Comparison of ENCODE assay signal across 13 mouse cellular contexts in the genomic region with DNA sequence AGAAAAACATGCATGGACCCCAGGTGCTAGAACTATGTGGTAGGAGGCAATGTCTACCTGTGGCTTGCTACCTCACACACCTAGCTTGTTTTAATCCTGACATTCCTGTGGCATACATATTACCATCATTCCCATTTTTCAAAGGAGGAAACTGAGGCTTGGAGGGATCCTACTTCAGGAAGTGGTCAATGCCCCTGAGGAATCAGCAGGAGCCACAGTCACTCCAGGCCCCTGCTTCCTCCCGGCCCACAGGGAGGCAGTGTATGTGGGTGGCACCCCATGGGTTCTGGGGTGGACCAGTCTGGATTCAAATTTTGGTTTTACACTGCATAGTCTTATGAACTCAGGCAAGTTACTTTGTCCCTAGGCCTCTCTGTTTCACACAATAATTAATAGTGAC. TPM values are rescaled to one million over a fixed set of nuclear protein-coding genes. Genes with fewer than 3 reads are reported as not detected.
DNase-seq lines count a peak whose midpoint lies in the region; ATAC-seq and TF ChIP-seq lines count a peak whose summit lies in the region.
"Had no signal": no experiment of that assay in that cellular context is flagged by ENCODE, and none has a peak within 500 bp of the region (broad histone marks: within the 10 kb centered on the region; RNA-seq: fewer than 3 reads in every experiment).

No protein-coding gene starts in this region.

- H3K4me2 ChIP-seq in heart, embryonic 12.5 days: no peak overlapping the region
- H3K4me2 ChIP-seq in lung, embryonic 14.5 days: no peak overlapping the region
- H3K4me2 ChIP-seq: embryonic facial prominence, embryonic 12.5 days; hindbrain, embryonic 12.5 days; limb, embryonic 15.5 days had no signal

- peaks cover 20% of the 10 kb centered on the region for H3K9me3 ChIP-seq in heart, embryonic 12.5 days (replicated peaks)
- peaks cover 11% of the 10 kb centered on the region; the same call in 1 of the 2 replicates for H3K9me3 ChIP-seq in lung, embryonic 14.5 days (ENCODE audit: low read depth, low read length)
- H3K9me3 ChIP-seq: embryonic facial prominence, embryonic 12.5 days; hindbrain, embryonic 12.5 days had no signal

- no peak overlapping the region for H3K9ac ChIP-seq in heart, adult 2 months (ENCODE audit: low read depth, low read length)
- H3K9ac ChIP-seq in heart, embryonic 12.5 days: no peak overlapping the region
- H3K9ac ChIP-seq in lung, embryonic 14.5 days: no peak overlapping the region
- H3K9ac ChIP-seq: embryonic facial prominence, embryonic 12.5 days; forebrain, postnatal 0 days; hindbrain, embryonic 12.5 days; limb, embryonic 15.5 days had no signal

- WGBS in heart, adult 2 months: 78% methylated on average over 1 of the region's 1 CpGs
- WGBS in heart, embryonic 12.5 days: 72% methylated on average over 1 of the region's 1 CpGs
- 76% methylated on average over 1 of the region's 1 CpGs for WGBS in kidney, adult 2 months
- 57% methylated on average over 1 of the region's 1 CpGs for WGBS in lung, embryonic 14.5 days

- H3K36me3 ChIP-seq in heart, adult 2 months (ENCODE audit: control insufficient read depth, insufficient read depth, low read length): peaks cover 7% of the 10 kb centered on the region; the same call in 1 of the 2 replicates
- H3K36me3 ChIP-seq in heart, embryonic 12.5 days: peaks cover 19% of the 10 kb centered on the region
- H3K36me3 ChIP-seq in kidney, adult 2 months (ENCODE audit: control insufficient read depth, insufficient read depth, low read length): no peaks in the 10 kb centered on the region
- H3K36me3 ChIP-seq in lung, embryonic 14.5 days (ENCODE audit: insufficient read depth): no peaks in the 10 kb centered on the region
- H3K36me3 ChIP-seq: embryonic facial prominence, embryonic 12.5 days; hindbrain, embryonic 12.5 days; limb, embryonic 15.5 days had no signal

- intact Hi-C loops in heart, adult 2 months (cut with DNase I): no loop called here

- TF ChIP-seq POLR2A in heart, adult 2 months (IDR thresholded peaks at IDR 0.05; ENCODE audit: insufficient read depth, low read depth, low read length): no peak
- no peak for TF ChIP-seq POLR2A in kidney, adult 2 months (IDR thresholded peaks at IDR 0.05; ENCODE audit: low read depth, low read length)
- no peak for TF ChIP-seq POLR2A in bone marrow macrophage, adult 2 months (IDR thresholded peaks at IDR 0.05; ENCODE audit: borderline replicate concordance, low read depth, low read length)

- no peak for ATAC-seq in heart, embryonic 12.5 days (ENCODE audit: insufficient number of reproducible peaks, low FRiP score)
- ATAC-seq in lung, embryonic 14.5 days (ENCODE audit: insufficient read depth): no peak
- ATAC-seq: forebrain, postnatal 0 days had no signal

- H3K4me1 ChIP-seq in heart, adult 2 months (ENCODE audit: control insufficient read depth, insufficient read depth, low read length): peaks cover 31% of the 10 kb centered on the region
- H3K4me1 ChIP-seq in heart, embryonic 12.5 days (replicated peaks): peaks cover 25% of the 10 kb centered on the region; the same call in 1 of the 2 replicates
- H3K4me1 ChIP-seq in kidney, adult 2 months (ENCODE audit: control insufficient read depth, insufficient read depth, low read length): peaks cover 32% of the 10 kb centered on the region
- peaks cover 30% of the 10 kb centered on the region for H3K4me1 ChIP-seq in lung, embryonic 14.5 days (ENCODE audit: insufficient read depth)
- H3K4me1 ChIP-seq in bone marrow macrophage, adult 2 months (ENCODE audit: control insufficient read depth, insufficient read depth, low read length): peaks cover 35% of the 10 kb centered on the region
- H3K4me1 ChIP-seq: hindbrain, embryonic 12.5 days had no signal

- DNase-seq in heart, adult 2 months: no peak
- no peak for DNase-seq in kidney, adult 2 months
- no peak for DNase-seq in kidney, adult 9 months
- DNase-seq in lung, embryonic 14.5 days: no peak
- no peak for DNase-seq in lung, postnatal 14 days
- no peak for DNase-seq in cerebellum, adult 9-10 months
- DNase-seq: cerebellum, postnatal 36 days; forebrain, postnatal 0 days had no signal

- H3K27me3 ChIP-seq in heart, adult 2 months (ENCODE audit: control insufficient read depth, insufficient read depth, low read length): no peaks in the 10 kb centered on the region
- no peaks in the 10 kb centered on the region for H3K27me3 ChIP-seq in heart, embryonic 12.5 days (replicated peaks)
- no peaks in the 10 kb centered on the region for H3K27me3 ChIP-seq in kidney, adult 2 months (replicated peaks; ENCODE audit: control insufficient read depth, insufficient read depth, low read length)
- H3K27me3 ChIP-seq in lung, embryonic 14.5 days (ENCODE audit: insufficient read depth, low read length): no peaks in the 10 kb centered on the region
- H3K27me3 ChIP-seq: embryonic facial prominence, embryonic 12.5 days; hindbrain, embryonic 12.5 days; limb, embryonic 15.5 days had no signal

- H3K4me3 ChIP-seq in heart, adult 2 months: no peak overlapping the region
- H3K4me3 ChIP-seq in heart, embryonic 12.5 days: no peak overlapping the region
- no peak overlapping the region for H3K4me3 ChIP-seq in kidney, adult 2 months (ENCODE audit: insufficient read depth, low read depth, low read length)
- H3K4me3 ChIP-seq in lung, embryonic 14.5 days (ENCODE audit: low read depth, low read length): no peak overlapping the region
- H3K4me3 ChIP-seq in bone marrow macrophage, adult 2 months (ENCODE audit: insufficient read depth, low read length): no peak overlapping the region
- H3K4me3 ChIP-seq: embryonic facial prominence, embryonic 12.5 days; hindbrain, embryonic 12.5 days; limb, embryonic 15.5 days had no signal

- no peak for TF ChIP-seq CTCF in heart, adult 2 months (IDR thresholded peaks at IDR 0.05)
- no peak for TF ChIP-seq CTCF in kidney, adult 2 months (conservative IDR thresholded peaks at IDR 0.05; ENCODE audit: insufficient read depth, insufficient read length, low read depth, low read length)
- no peak for TF ChIP-seq CTCF in lung, embryonic 14.5 days (IDR thresholded peaks at IDR 0.05; ENCODE audit: low read depth)
- TF ChIP-seq CTCF in bone marrow macrophage, adult 2 months (IDR thresholded peaks at IDR 0.05; ENCODE audit: low read depth, low read length): no peak

- H3K79me2 ChIP-seq in heart, adult 2 months (replicated peaks; ENCODE audit: control insufficient read depth, insufficient read depth, low read length): peaks cover 3% of the 10 kb centered on the region

- peak overlapping the region; percentile 75 for H3K27ac ChIP-seq in heart, adult 2 months
- no peak overlapping the region for H3K27ac ChIP-seq in heart, embryonic 12.5 days (ENCODE audit: poor library complexity, severe bottlenecking)
- peak overlapping the region; percentile 73 for H3K27ac ChIP-seq in kidney, adult 2 months (ENCODE audit: insufficient read depth, low read depth, low read length)
- peak overlapping the region; percentile 77; the same call in 1 of the 2 replicates for H3K27ac ChIP-seq in lung, embryonic 14.5 days (ENCODE audit: low read depth)
- peak overlapping the region; percentile 78 for H3K27ac ChIP-seq in bone marrow macrophage, adult 2 months (ENCODE audit: insufficient read depth, low read depth, low read length)
- H3K27ac ChIP-seq: embryonic facial prominence, embryonic 12.5 days; hindbrain, embryonic 12.5 days had no signal

- TF ChIP-seq EP300 in heart, adult 2 months (IDR thresholded peaks at IDR 0.05; ENCODE audit: insufficient read depth, low read depth, low read length): no peak

RNA-seq across cellular contexts. Expression of a gene that starts 13.2 kb away (rescaled TPM):
- 1 to 10 TPM; 3.9 to 4.3 TPM for total RNA-seq in heart, adult 2 months (2021)
- polyA plus RNA-seq in heart, adult 2 months (2012; rRNA removed): 4.4 and 5.1 TPM in 2 replicates
- polyA plus RNA-seq in heart, embryonic 12.5 days (2016; fragmentation: Nextera tagmentation; extraction: Ambion mirVana): 10.6 and 10.8 TPM in 2 replicates
- polyA plus RNA-seq in kidney, adult 2 months (2012; rRNA removed): 10.1 and 13.6 TPM in 2 replicates
- polyA plus RNA-seq in lung, embryonic 14.5 days (2014; fragmentation: Nextera tagmentation; extraction: Ambion mirVana): 20.1 and 22.8 TPM in 2 replicates
- 27.2 and 29.8 TPM in 2 replicates for polyA plus RNA-seq in bone marrow macrophage, adult 2 months (2012; ENCODE audit: insufficient read depth, insufficient read length, missing spikeins)

RNA-seq across cellular contexts. Expression of a gene that starts 58.7 kb away (rescaled TPM):
- total RNA-seq in heart, adult 2 months (2021): 10 to 100 TPM; 26.3 to 35.0 TPM
- 38.3 and 39.7 TPM in 2 replicates for polyA plus RNA-seq in heart, adult 2 months (2012; rRNA removed)
- polyA plus RNA-seq in heart, embryonic 12.5 days (2016; fragmentation: Nextera tagmentation; extraction: Ambion mirVana): 31.3 and 31.6 TPM in 2 replicates
- 31.1 and 41.2 TPM in 2 replicates for polyA plus RNA-seq in kidney, adult 2 months (2012; rRNA removed)
- 29.5 and 31.0 TPM in 2 replicates for polyA plus RNA-seq in lung, embryonic 14.5 days (2014; fragmentation: Nextera tagmentation; extraction: Ambion mirVana)
- 25.0 and 27.4 TPM in 2 replicates for polyA plus RNA-seq in bone marrow macrophage, adult 2 months (2012; ENCODE audit: insufficient read depth, insufficient read length, missing spikeins)
